Mouse (Mus musculus): ENCODE results near the gene Sfmbt1.

GRCm38 (mm10) chr14:30869391-30869801, 154.7 kb downstream of the Sfmbt1 start:
- TF ChIP-seq CTCF (IDR thresholded peaks at IDR 0.05; ENCODE audit: low read depth, low read length) = no peak
- no peak for TF ChIP-seq POLR2A (IDR thresholded peaks at IDR 0.05; ENCODE audit: extremely low read depth, insufficient read depth, low read length)
